Mouse (Mus musculus) small intestine, adult 2 months (tissue): ENCODE data around the gene Hnrnpu. TPM values are rescaled to one million over a fixed set of nuclear protein-coding genes. Genes with fewer than 3 reads are reported as not detected.

Experiments used
- H3K27ac ChIP-seq: fragments of 200-500 bp; 2 replicates; pipeline ENCODE4 v1.5.1; 2012; ENCODE audit warnings: low read depth, low read length, control low read depth, inconsistent platforms; ENCODE audit not compliant: insufficient read depth
- H3K27me3 ChIP-seq: fragments of 200-500 bp; 2 replicates; pipeline ENCODE4 v1.6.1; 2012; ENCODE audit warnings: mild to moderate bottlenecking, moderate library complexity, low read length, inconsistent platforms; ENCODE audit not compliant: control insufficient read depth, insufficient read depth
- H3K36me3 ChIP-seq: fragments of 200-500 bp; 2 replicates; pipeline ENCODE4 v1.6.1; 2012; ENCODE audit warnings: mild to moderate bottlenecking, low read length, control low read depth, inconsistent platforms; ENCODE audit not compliant: control insufficient read depth, insufficient read depth
- H3K4me1 ChIP-seq: fragments of 200-500 bp; 2 replicates; pipeline ENCODE4 v1.6.1; 2012; ENCODE audit warnings: low read length, inconsistent platforms, mixed read lengths; ENCODE audit not compliant: control insufficient read depth, insufficient read depth, insufficient read length
- H3K4me3 ChIP-seq: fragments of 200-500 bp; 2 replicates; pipeline ENCODE4 v1.5.1; 2012; ENCODE audit warnings: low read depth, mild to moderate bottlenecking, control low read depth, inconsistent platforms, low read length, moderate library complexity
- CTCF ChIP-seq: fragments of 200-500 bp; IDR thresholded peaks from 2 replicates; pipeline ENCODE4 v1.5.1; 2012; ENCODE audit warnings: low read depth, mild to moderate bottlenecking, control low read depth, inconsistent platforms, low read length, moderate library complexity, mixed read lengths; ENCODE audit not compliant: insufficient replicate concordance, insufficient read length; ENCODE audit errors: extremely low read depth
- POLR2A ChIP-seq: fragments of 200-500 bp; IDR thresholded peaks from 2 replicates; pipeline ENCODE4 v1.6.1; 2012; ENCODE audit warnings: low read depth, mild to moderate bottlenecking, control low read depth, inconsistent platforms, low read length, moderate library complexity
- WGBS: fragments of 180-500 bp; shearing (Covaris S2); methylation state at CpG from one replicate; pipeline ENCODE4 v1.1.7; 2018; 5-methylcytosine and 5-hydroxymethylcytosine counted together
- polyA plus RNA-seq: library from polyadenylated mRNA; depleted of rRNA; stranded (reverse); fragments of >200 nt; gene quantifications from 2 replicates; pipeline ENCODE4 v1.2.3, GENCODE M21; 2012

Gene Hnrnpu
- polyA plus RNA-seq, 1 experiment, result 34.2 TPM

- peaks cover 4% of the 10 kb centered on the region; the same call in 1 of the 2 replicates for H3K4me1 ChIP-seq
- WGBS, result 81% methylated on average over 4 of the region's 4 CpGs
- no peak for TF ChIP-seq CTCF
- no peak for TF ChIP-seq POLR2A
- H3K36me3 ChIP-seq, result no peaks in the 10 kb centered on the region
- H3K27ac ChIP-seq, result no peak overlapping the region
- no peaks in the 10 kb centered on the region for H3K27me3 ChIP-seq
- no peak overlapping the region for H3K4me3 ChIP-seq
Measured at GRCm38 (mm10) chr1:178372681-178373080, 35.1 kb upstream of the Hnrnpu start.

DNA sequence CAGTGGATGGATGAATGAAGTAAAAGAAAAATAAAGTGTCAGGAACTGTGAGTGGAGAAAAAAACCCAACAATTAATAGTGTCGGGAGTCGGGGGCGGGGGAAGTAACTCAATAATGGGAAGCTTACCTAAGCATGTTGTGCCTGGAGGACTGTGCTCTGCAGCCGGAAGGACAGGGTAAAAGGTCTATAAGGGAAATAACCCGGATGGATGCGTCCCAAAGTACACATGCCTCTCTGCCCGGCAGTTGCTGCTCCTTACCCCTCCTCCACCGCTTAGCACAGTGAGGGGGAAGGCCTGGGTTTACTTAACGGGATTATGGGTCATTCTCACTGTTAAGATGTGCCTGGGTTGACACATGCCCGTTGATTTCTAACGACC lies 31.7 kb upstream of the Hnrnpu start:
- no peak for TF ChIP-seq POLR2A
- peak; percentile 10; the same call in 1 of the 2 replicates for TF ChIP-seq CTCF
- H3K27ac ChIP-seq, result peak overlapping the region; percentile 92
- peaks cover 4% of the 10 kb centered on the region; the same call in 1 of the 2 replicates for H3K4me1 ChIP-seq
- H3K36me3 ChIP-seq, result no peaks in the 10 kb centered on the region
- H3K4me3 ChIP-seq, result peak overlapping the region; percentile 65
- no peaks in the 10 kb centered on the region for H3K27me3 ChIP-seq
- under 1% methylated on average over 11 of the region's 11 CpGs for WGBS

DNA sequence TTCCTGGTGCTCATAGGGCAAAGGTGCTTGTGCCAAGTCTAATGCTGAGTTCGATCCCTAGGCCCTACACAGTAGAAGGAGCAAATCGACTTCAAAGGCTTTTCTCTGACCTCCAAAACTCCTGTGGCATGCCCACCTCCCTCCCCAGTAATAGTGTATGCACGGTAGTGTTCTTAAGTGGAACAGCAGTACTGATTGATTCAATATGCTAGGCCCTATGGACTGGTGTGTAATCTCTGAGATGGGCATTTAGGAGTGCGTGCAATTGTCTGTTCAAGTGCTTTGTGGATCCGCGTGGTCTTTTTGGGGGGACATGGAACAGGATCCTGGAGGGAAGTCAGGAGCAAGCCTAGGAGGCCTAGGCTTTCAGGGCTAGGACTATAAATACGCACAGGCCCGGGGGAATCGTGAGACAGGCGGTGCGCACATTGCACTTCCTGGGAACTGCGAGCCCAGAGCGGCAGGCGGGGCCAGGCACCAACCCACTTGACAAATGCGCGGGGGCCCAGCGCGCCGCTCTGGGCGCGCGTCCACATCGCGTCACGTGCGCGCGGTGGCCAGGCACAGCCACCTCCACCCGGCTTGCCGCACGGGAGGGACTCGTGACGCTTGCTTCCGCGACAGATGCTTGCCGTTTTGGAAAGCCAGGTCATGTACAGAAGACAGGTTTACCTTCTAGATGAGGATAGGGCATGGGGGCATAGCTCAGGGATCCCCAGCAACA lies 31.1 kb upstream of the Hnrnpu start:
- TF ChIP-seq CTCF (no peak), POLR2A (peak; percentile 33)
- peak overlapping the region; percentile 65 for H3K4me3 ChIP-seq
- 2% methylated on average over 36 of the region's 36 CpGs for WGBS

GRCm38 (mm10) chr1:178368121-178368520 lies 30.5 kb upstream of the Hnrnpu start:
- Histone ChIP-seq H3K4me3 (no peak overlapping the region), H3K4me1 (peaks cover 4% of the 10 kb centered on the region; the same call in 1 of the 2 replicates), H3K36me3 (no peaks in the 10 kb centered on the region), H3K27ac (peak overlapping the region; percentile 92; the same call in 1 of the 2 replicates), H3K27me3 (no peaks in the 10 kb centered on the region)
- WGBS, result 84% methylated on average over 6 of the region's 6 CpGs
- TF ChIP-seq CTCF (no peak), POLR2A (no peak)

More for the DNA sequence above, 31.1 kb upstream of the Hnrnpu start:
- Histone ChIP-seq H3K36me3 (no peaks in the 10 kb centered on the region), H3K27me3 (no peaks in the 10 kb centered on the region), H3K4me1 (peaks cover 4% of the 10 kb centered on the region; the same call in 1 of the 2 replicates), H3K27ac (peak overlapping the region; percentile 92)

GRCm38 (mm10) chr1:178365171-178365570 lies 27.6 kb upstream of the Hnrnpu start:
- no peak overlapping the region for H3K27ac ChIP-seq
- H3K36me3 ChIP-seq, result no peaks in the 10 kb centered on the region
- no peak overlapping the region for H3K4me3 ChIP-seq
- 87% methylated on average over 6 of the region's 6 CpGs for WGBS
- peaks cover 4% of the 10 kb centered on the region; the same call in 1 of the 2 replicates for H3K4me1 ChIP-seq
- no peaks in the 10 kb centered on the region for H3K27me3 ChIP-seq
- TF ChIP-seq POLR2A, result no peak
- TF ChIP-seq CTCF, result no peak

- no peaks in the 10 kb centered on the region for H3K27me3 ChIP-seq
- WGBS, result 84% methylated on average over 2 of the region's 2 CpGs
- no peaks in the 10 kb centered on the region for H3K36me3 ChIP-seq
- H3K4me1 ChIP-seq, result no peaks in the 10 kb centered on the region
- no peak overlapping the region for H3K4me3 ChIP-seq
- TF ChIP-seq CTCF (no peak), POLR2A (no peak)
- H3K27ac ChIP-seq, result no peak overlapping the region
Measured at GRCm38 (mm10) chr1:178360702-178361101, 23.1 kb upstream of the Hnrnpu start.

DNA sequence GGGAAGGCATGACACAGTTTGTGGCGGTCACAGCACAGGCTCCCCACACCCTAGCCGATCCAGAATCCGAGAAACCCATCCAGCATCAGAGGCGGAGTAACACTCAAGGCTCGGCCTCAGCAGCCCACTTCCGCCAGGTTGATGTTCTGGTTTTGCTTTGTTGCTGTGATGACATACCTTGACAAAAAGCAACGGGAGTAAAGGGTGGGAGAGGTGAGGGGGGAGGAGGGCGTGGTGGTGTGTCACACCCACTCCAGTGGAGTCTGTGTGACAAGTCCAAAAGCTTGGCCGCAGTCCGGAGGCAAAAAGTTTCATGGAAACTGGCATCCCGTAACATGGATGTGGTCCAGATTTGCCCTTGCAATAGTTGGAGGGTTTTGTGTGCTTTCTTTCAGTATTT lies 22.7 kb upstream of the Hnrnpu start:
- Histone ChIP-seq H3K4me3 (no peak overlapping the region), H3K4me1 (no peaks in the 10 kb centered on the region), H3K27me3 (no peaks in the 10 kb centered on the region), H3K27ac (no peak overlapping the region), H3K36me3 (no peaks in the 10 kb centered on the region)
- WGBS, result 86% methylated on average over 11 of the region's 11 CpGs
- TF ChIP-seq POLR2A, result no peak
- no peak for TF ChIP-seq CTCF
